Mouse (Mus musculus) intestine, postnatal 0 days (tissue): ENCODE data around the gene Fgfr2. TPM values are rescaled to one million over a fixed set of nuclear protein-coding genes. Genes with fewer than 3 reads are reported as not detected.

Experiments used
- ATAC-seq: fragments of 200-750 bp; cut with Nextera tagmentation; 2 replicates; pipeline ENCODE4 v1.8.0; 2017; ENCODE audit warnings: mild to moderate bottlenecking, moderate TSS enrichment, moderate library complexity
- H3K27ac ChIP-seq: fragments of 300-500 bp; sonication (generic); 2 replicates; pipeline ENCODE4 v1.5.1; 2014; ENCODE audit warnings: mild to moderate bottlenecking, low read depth, low read length, moderate library complexity
- H3K27me3 ChIP-seq: fragments of 300-500 bp; sonication (generic); replicated peaks from 2 replicates; pipeline ENCODE4 v1.6.1; 2014; ENCODE audit warnings: low read length, mixed read lengths; ENCODE audit not compliant: control insufficient read depth, insufficient read depth
- H3K36me3 ChIP-seq: fragments of 300-500 bp; sonication (generic); 2 replicates; pipeline ENCODE4 v1.6.1; 2014; ENCODE audit warnings: mild to moderate bottlenecking, moderate library complexity; ENCODE audit not compliant: control insufficient read depth, insufficient read depth
- H3K4me1 ChIP-seq: fragments of 300-500 bp; sonication (generic); replicated peaks from 2 replicates; pipeline ENCODE4 v1.6.1; 2014; ENCODE audit warnings: antibody characterized with exemption, low read length, mixed read lengths; ENCODE audit not compliant: control insufficient read depth, insufficient read depth
- H3K4me2 ChIP-seq: fragments of 300-500 bp; sonication (generic); replicated peaks from 2 replicates; pipeline ENCODE4 v1.6.1; 2014; ENCODE audit warnings: low read depth, mild to moderate bottlenecking, moderate library complexity
- H3K4me3 ChIP-seq: fragments of 300-500 bp; sonication (generic); 2 replicates; pipeline ENCODE4 v1.5.1; 2014; ENCODE audit warnings: low read depth, low read length
- H3K9ac ChIP-seq: fragments of 300-500 bp; sonication (generic); 2 replicates; pipeline ENCODE4 v1.6.1; 2014; ENCODE audit warnings: mild to moderate bottlenecking, low read depth, low read length
- H3K9me3 ChIP-seq: fragments of 300-500 bp; sonication (generic); 2 replicates; pipeline ENCODE4 v1.6.1; 2016; ENCODE audit warnings: mixed run types; ENCODE audit not compliant: control insufficient read depth
- CTCF ChIP-seq: sonication (generic); IDR thresholded peaks from 2 replicates; pipeline ENCODE4 v1.5.1; 2016; ENCODE audit warnings: low read depth, mild to moderate bottlenecking, control low read depth, antibody characterized with exemption, moderate library complexity
- WGBS: fragments of 180-500 bp; shearing (Covaris S2); extraction: QIAGEN DNeasy Blood & Tissue Kit; methylation state at CpG from one replicate; pipeline ENCODE4 v1.1.7; 2014; 5-methylcytosine and 5-hydroxymethylcytosine counted together
- polyA plus RNA-seq: library from polyadenylated mRNA; unstranded; fragments of >200 nt; fragmentation: Nextera tagmentation; extraction: Ambion mirVana; gene quantifications from 2 replicates; pipeline ENCODE4 v1.2.1, GENCODE M21; 2015

Fgfr2 gene
- polyA plus RNA-seq, 1 experiment from 2014 or later: 29.5 TPM

GRCm38 (mm10) chr7:132806926-132807857 lies 316.0 kb downstream of the Fgfr2 start:
- Histone ChIP-seq H3K4me1 (peaks cover 53% of the 10 kb centered on the region), H3K27me3 (no peaks in the 10 kb centered on the region), H3K4me2 (no peak overlapping the region), H3K4me3 (no peak overlapping the region), H3K9ac (no peak overlapping the region), H3K9me3 (no peaks in the 10 kb centered on the region), H3K27ac (peak overlapping the region; percentile 41), H3K36me3 (peaks cover 9% of the 10 kb centered on the region; the same call in 1 of the 2 replicates)
- ATAC-seq: no peak
- 63% methylated on average over 13 of the region's 13 CpGs for WGBS
- no peak for TF ChIP-seq CTCF

- WGBS: 55% methylated on average over 5 of the region's 5 CpGs
- H3K27ac ChIP-seq: no peak overlapping the region
These were observed 316.9 kb downstream of the Fgfr2 start for GRCm38 (mm10) chr7:132806286-132806685.

DNA sequence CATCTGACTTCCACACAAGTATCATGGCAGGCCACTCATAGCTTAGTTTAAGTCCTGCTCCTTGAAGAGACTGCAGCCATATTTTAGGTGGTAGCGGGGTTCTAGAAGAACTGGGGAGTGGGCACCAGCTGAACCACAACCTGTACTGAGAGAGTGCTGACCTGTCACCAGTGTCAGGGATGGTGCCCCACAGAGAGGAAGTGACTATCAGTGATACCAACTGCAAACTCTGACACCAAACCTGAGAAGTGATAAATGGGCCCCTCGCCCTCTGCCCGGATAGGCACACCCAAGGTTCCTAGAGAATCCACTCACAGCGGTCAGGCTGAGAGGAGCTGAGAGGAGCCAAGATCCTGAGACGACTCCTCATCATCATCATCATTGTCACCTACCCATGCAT lies 318.2 kb downstream of the Fgfr2 start:
- no peak overlapping the region for H3K4me3 ChIP-seq
- H3K36me3 ChIP-seq: peaks cover 16% of the 10 kb centered on the region; the same call in 1 of the 2 replicates
- no peak for ATAC-seq
- peaks cover 49% of the 10 kb centered on the region for H3K4me1 ChIP-seq
- no peak overlapping the region for H3K9ac ChIP-seq
- H3K27ac ChIP-seq: peak overlapping the region; percentile 47; the same call in 1 of the 2 replicates
- no peak for TF ChIP-seq CTCF
- no peak overlapping the region for H3K4me2 ChIP-seq
- H3K9me3 ChIP-seq: no peaks in the 10 kb centered on the region
- WGBS: 56% methylated on average over 5 of the region's 5 CpGs
- H3K27me3 ChIP-seq: no peaks in the 10 kb centered on the region

More at GRCm38 (mm10) chr7:132806286-132806685, 316.9 kb downstream of the Fgfr2 start:
- H3K9me3 ChIP-seq: no peaks in the 10 kb centered on the region
- H3K4me2 ChIP-seq: no peak overlapping the region
- no peak for ATAC-seq
- 0 out of 2 replicates have a peak overlapping the region, but pooled peaks have one; percentile 26 for H3K9ac ChIP-seq
- peaks cover 50% of the 10 kb centered on the region for H3K4me1 ChIP-seq
- no peaks in the 10 kb centered on the region for H3K27me3 ChIP-seq
- no peak for TF ChIP-seq CTCF
- peaks cover 9% of the 10 kb centered on the region; the same call in 1 of the 2 replicates for H3K36me3 ChIP-seq
- H3K4me3 ChIP-seq: no peak overlapping the region

GRCm38 (mm10) chr7:132804461-132804860 lies 318.7 kb downstream of the Fgfr2 start:
- peak; percentile 32 for ATAC-seq
- Histone ChIP-seq H3K36me3 (peaks cover 16% of the 10 kb centered on the region; the same call in 1 of the 2 replicates), H3K4me3 (no peak overlapping the region), H3K9ac (no peak overlapping the region), H3K27ac (peak overlapping the region; percentile 47; the same call in 1 of the 2 replicates), H3K4me2 (no peak overlapping the region), H3K27me3 (no peaks in the 10 kb centered on the region), H3K9me3 (no peaks in the 10 kb centered on the region), H3K4me1 (peaks cover 50% of the 10 kb centered on the region)
- no peak for TF ChIP-seq CTCF
- 48% methylated on average over 7 of the region's 7 CpGs for WGBS

DNA sequence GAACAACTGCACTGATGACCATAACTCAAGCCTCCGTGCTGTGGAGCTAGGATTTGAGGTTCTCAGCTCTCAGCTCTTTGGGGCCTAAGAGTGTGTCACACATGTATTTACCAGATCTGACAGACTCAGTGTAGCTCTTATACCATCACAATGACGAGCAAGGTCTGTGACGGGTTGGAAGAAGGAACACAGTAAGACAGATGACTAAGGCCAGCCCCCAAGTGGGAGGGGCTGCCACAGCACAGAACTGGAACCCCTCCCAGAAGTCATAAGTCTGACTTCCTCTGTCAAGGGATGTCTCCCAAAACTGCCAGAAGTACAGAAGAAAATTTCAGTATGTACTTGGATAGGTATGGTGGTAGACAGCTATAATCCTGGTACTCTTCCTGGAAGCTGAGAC lies 319.2 kb downstream of the Fgfr2 start:
- Histone ChIP-seq H3K4me2 (no peak overlapping the region), H3K36me3 (peaks cover 16% of the 10 kb centered on the region; the same call in 1 of the 2 replicates), H3K9me3 (no peaks in the 10 kb centered on the region), H3K4me1 (peaks cover 49% of the 10 kb centered on the region), H3K27me3 (no peaks in the 10 kb centered on the region), H3K4me3 (no peak overlapping the region), H3K9ac (no peak overlapping the region), H3K27ac (0 out of 2 replicates have a peak overlapping the region, but pooled peaks have one; percentile 47)
- 49% methylated on average over 3 of the region's 3 CpGs for WGBS
- no peak for TF ChIP-seq CTCF
- no peak for ATAC-seq

GRCm38 (mm10) chr7:132803336-132803735 lies 319.8 kb downstream of the Fgfr2 start:
- 70% methylated on average over 2 of the region's 2 CpGs for WGBS
- peaks cover 43% of the 10 kb centered on the region for H3K4me1 ChIP-seq
- no peak overlapping the region for H3K4me2 ChIP-seq
- no peak overlapping the region for H3K4me3 ChIP-seq
- ATAC-seq: 0 out of 2 replicates have a peak, but pooled peaks have one; percentile 21
- H3K9ac ChIP-seq: no peak overlapping the region
- no peak for TF ChIP-seq CTCF
- H3K36me3 ChIP-seq: peaks cover 16% of the 10 kb centered on the region; the same call in 1 of the 2 replicates
- no peaks in the 10 kb centered on the region for H3K9me3 ChIP-seq
- no peak overlapping the region; the same call in 1 of the 2 replicates for H3K27ac ChIP-seq
- no peaks in the 10 kb centered on the region for H3K27me3 ChIP-seq
